Mouse (Mus musculus) frontal cortex, postnatal 10 days (tissue): Measurements from ENCODE around the gene Klf9.
"Not testable (repeated sequence)": the region's sequence is repeated elsewhere in the genome, so short reads cannot be mapped to it uniquely, and the experiment has no call there.

ENCODE experiments used
- DNase-seq, 2 experiments: peaks; one replicate each; pipeline ENCODE4 v3.0.0; 2022; ENCODE audit warnings: low spot score in 2 of 2, mixed read lengths in 1 of 2

Gene Klf9

GRCm38 (mm10) chr19:23141391-23142281 lies 610 bp downstream of the Klf9 start:
- peak; percentile 74 to 80 for DNase-seq

GRCm38 (mm10) chr19:23142427-23143073 lies 1.5 kb downstream of the Klf9 start:
- DNase-seq = no peak

GRCm38 (mm10) chr19:23143074-23143445 lies 2.0 kb downstream of the Klf9 start:
- DNase-seq = no peak

GRCm38 (mm10) chr19:23143541-23143940 lies 2.5 kb downstream of the Klf9 start:
- no peak for DNase-seq

GRCm38 (mm10) chr19:23144031-23144430 lies 3.0 kb downstream of the Klf9 start:
- no peak for DNase-seq

- DNase-seq = no peak
Observed at GRCm38 (mm10) chr19:23145146-23145545, 4.1 kb downstream of the Klf9 start.

- DNase-seq = not testable (repeated sequence)
Observed at GRCm38 (mm10) chr19:23145575-23145974, 4.5 kb downstream of the Klf9 start.

- peak; percentile 65 to 67 for DNase-seq
Observed at GRCm38 (mm10) chr19:23146409-23146861, 5.4 kb downstream of the Klf9 start.

GRCm38 (mm10) chr19:23147026-23147966 lies 6.3 kb downstream of the Klf9 start:
- peak in 1 of 2 experiments; percentile 42 for DNase-seq

GRCm38 (mm10) chr19:23149465-23150410 lies 8.7 kb downstream of the Klf9 start:
- DNase-seq = no peak

- DNase-seq = no peak
Observed at GRCm38 (mm10) chr19:23150556-23151265, 9.7 kb downstream of the Klf9 start.

- no peak for DNase-seq
Observed at GRCm38 (mm10) chr19:23151651-23152070, 10.6 kb downstream of the Klf9 start.

- DNase-seq = no peak
Observed at GRCm38 (mm10) chr19:23152201-23152640, 11.2 kb downstream of the Klf9 start.

- no peak for DNase-seq
Observed at GRCm38 (mm10) chr19:23152771-23153605, 12.0 kb downstream of the Klf9 start.

- no peak for DNase-seq
Observed at GRCm38 (mm10) chr19:23153606-23154127, 12.6 kb downstream of the Klf9 start.

GRCm38 (mm10) chr19:23159780-23160395 lies 18.9 kb downstream of the Klf9 start:
- no peak for DNase-seq

- no peak for DNase-seq
Observed at GRCm38 (mm10) chr19:23162387-23162809, 21.4 kb downstream of the Klf9 start.

- DNase-seq = no peak
Observed at GRCm38 (mm10) chr19:23162877-23163276, 21.9 kb downstream of the Klf9 start.
